ENCODE assay signal across 8 mouse cellular contexts in the genomic region with DNA sequence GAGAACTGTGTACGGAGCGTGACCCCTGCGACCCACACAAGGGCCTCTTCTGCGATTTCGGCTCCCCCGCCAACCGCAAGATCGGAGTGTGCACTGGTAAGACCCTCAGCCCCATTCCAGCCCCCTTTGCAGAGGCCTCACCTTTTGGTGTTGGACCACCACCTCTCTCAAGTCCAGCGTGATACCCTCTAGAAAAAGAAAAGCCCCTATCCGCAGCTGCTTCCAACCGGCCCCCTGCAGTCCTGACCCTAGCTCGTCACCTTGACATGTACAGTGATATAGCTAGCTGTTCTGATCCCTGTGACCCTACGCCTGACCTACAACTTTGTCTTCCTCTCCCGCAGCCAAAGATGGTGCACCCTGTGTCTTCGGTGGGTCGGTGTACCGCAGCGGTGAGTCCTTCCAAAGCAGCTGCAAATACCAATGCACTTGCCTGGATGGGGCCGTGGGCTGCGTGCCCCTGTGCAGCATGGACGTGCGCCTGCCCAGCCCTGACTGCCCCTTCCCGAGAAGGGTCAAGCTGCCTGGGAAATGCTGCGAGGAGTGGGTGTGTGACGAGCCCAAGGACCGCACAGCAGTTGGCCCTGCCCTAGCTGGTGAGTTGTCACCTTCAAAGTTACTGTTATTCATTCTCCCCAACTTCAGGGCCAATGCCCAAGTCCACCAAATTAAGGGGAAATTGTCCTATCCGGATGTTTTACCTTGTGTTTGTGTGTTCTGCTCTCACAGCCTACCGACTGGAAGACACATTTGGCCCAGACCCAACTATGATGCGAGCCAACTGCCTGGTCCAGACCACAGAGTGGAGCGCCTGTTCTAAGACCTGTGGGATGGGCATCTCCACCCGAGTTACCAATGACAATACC. TPM values are rescaled to one million over a fixed set of nuclear protein-coding genes. Genes with fewer than 3 reads are reported as not detected.
A peak's percentile ranks its signal among the peaks of the same experiment; 100 is the strongest.
DNase-seq lines count a peak whose midpoint lies in the region; ATAC-seq lines count a peak whose summit lies in the region.

No protein-coding gene starts in this region.

- WGBS in embryonic facial prominence, embryonic 12.5 days: 15% methylated on average over 31 of the region's 31 CpGs
- WGBS in heart, embryonic 15.5 days: 10% methylated on average over 31 of the region's 31 CpGs
- 12% methylated on average over 31 of the region's 31 CpGs for WGBS in midbrain, embryonic 12.5 days

- peak overlapping the region; percentile 82; the same call in 1 of the 2 replicates for H3K27ac ChIP-seq in embryonic facial prominence, embryonic 12.5 days
- peak overlapping the region; percentile 99 for H3K27ac ChIP-seq in heart, embryonic 15.5 days
- H3K27ac ChIP-seq in midbrain, embryonic 12.5 days (replicated peaks): peak overlapping the region; percentile 78

- no peaks in the 10 kb centered on the region for H3K36me3 ChIP-seq in embryonic facial prominence, embryonic 12.5 days
- no peaks in the 10 kb centered on the region; the same call in 1 of the 2 replicates for H3K36me3 ChIP-seq in heart, embryonic 15.5 days
- no peaks in the 10 kb centered on the region for H3K36me3 ChIP-seq in midbrain, embryonic 12.5 days

- peak; percentile 23; the same call in 1 of the 2 replicates for ATAC-seq in embryonic facial prominence, embryonic 12.5 days (ENCODE audit: insufficient number of reproducible peaks, insufficient read depth, low FRiP score, low TSS enrichment)
- no peak; the same call in 1 of the 2 replicates for ATAC-seq in heart, embryonic 15.5 days (replicated peaks; ENCODE audit: insufficient number of reproducible peaks, insufficient read depth, low FRiP score, low read depth)
- peak; percentile 24 for ATAC-seq in midbrain, embryonic 12.5 days (ENCODE audit: low FRiP score, low read depth)

- H3K9me3 ChIP-seq in embryonic facial prominence, embryonic 12.5 days: no peaks in the 10 kb centered on the region
- H3K9me3 ChIP-seq in heart, embryonic 15.5 days (replicated peaks): no peaks in the 10 kb centered on the region
- no peaks in the 10 kb centered on the region for H3K9me3 ChIP-seq in midbrain, embryonic 12.5 days

- peak overlapping the region; percentile 72 for H3K4me2 ChIP-seq in embryonic facial prominence, embryonic 12.5 days (replicated peaks)
- peak overlapping the region; percentile 80 for H3K4me2 ChIP-seq in heart, embryonic 15.5 days
- peak overlapping the region; percentile 66 for H3K4me2 ChIP-seq in midbrain, embryonic 12.5 days (replicated peaks)

- DNase-seq in urinary bladder, postnatal 25 days (ENCODE audit: low spot score): peak; percentile 39
- no peak for DNase-seq in urinary bladder, postnatal 10 days (ENCODE audit: low spot score)
- DNase-seq in kidney, postnatal 25 days: peak; percentile 72 to 76
- no peak for DNase-seq in frontal cortex, adult 2 months (ENCODE audit: extremely low spot score in 1 of 2, low spot score in 1 of 2)
- DNase-seq in left cerebral cortex, adult 9 months (ENCODE audit: low spot score in 2 of 2): no peak

- peaks cover 35% of the 10 kb centered on the region for H3K4me1 ChIP-seq in embryonic facial prominence, embryonic 12.5 days
- H3K4me1 ChIP-seq in heart, embryonic 15.5 days (replicated peaks): peaks cover 49% of the 10 kb centered on the region
- peaks cover 10% of the 10 kb centered on the region; the same call in 1 of the 2 replicates for H3K4me1 ChIP-seq in midbrain, embryonic 12.5 days

- H3K4me3 ChIP-seq in embryonic facial prominence, embryonic 12.5 days: peak overlapping the region; percentile 61
- H3K4me3 ChIP-seq in heart, embryonic 15.5 days: peak overlapping the region; percentile 71
- peak overlapping the region; percentile 68 for H3K4me3 ChIP-seq in midbrain, embryonic 12.5 days

- H3K9ac ChIP-seq in embryonic facial prominence, embryonic 12.5 days: peak overlapping the region; percentile 82
- peak overlapping the region; percentile 88 for H3K9ac ChIP-seq in heart, embryonic 15.5 days
- H3K9ac ChIP-seq in midbrain, embryonic 12.5 days (replicated peaks): peak overlapping the region; percentile 68

- no peaks in the 10 kb centered on the region for H3K27me3 ChIP-seq in embryonic facial prominence, embryonic 12.5 days
- H3K27me3 ChIP-seq in heart, embryonic 15.5 days: no peaks in the 10 kb centered on the region
- H3K27me3 ChIP-seq in midbrain, embryonic 12.5 days: peaks cover 11% of the 10 kb centered on the region; the same call in 1 of the 2 replicates

RNA-seq across cellular contexts. Expression of gene Ccn2, which starts 1.0 kb away (rescaled TPM):
- polyA plus RNA-seq in embryonic facial prominence, embryonic 12.5 days (2016; fragmentation: Nextera tagmentation; extraction: Ambion mirVana): 9.6 and 10.5 TPM in 2 replicates
- polyA plus RNA-seq in heart, embryonic 15.5 days (2015; fragmentation: Nextera tagmentation; extraction: Ambion mirVana): 29.4 and 40.2 TPM in 2 replicates
- polyA plus RNA-seq in midbrain, embryonic 12.5 days (2016; fragmentation: Nextera tagmentation; extraction: Ambion mirVana): 4.9 and 6.2 TPM in 2 replicates
- polyA plus RNA-seq in frontal cortex, adult 2 months (2012; rRNA removed): 38.3 and 38.7 TPM in 2 replicates

Comparison
In these comparisons a context has a peak if more than half of its experiments do, and no peak if none do; other contexts are left out.
1. DNase-seq: peak in urinary bladder, postnatal 25 days (single experiment) and kidney, postnatal 25 days (2 of 2); none in urinary bladder, postnatal 10 days (single experiment), frontal cortex, adult 2 months (0 of 2) and left cerebral cortex, adult 9 months (0 of 2).
2. Peak in every context shown above with its lines, with median percentiles within 50 percentile points of each other: H3K27ac ChIP-seq, H3K4me2 ChIP-seq, H3K4me3 ChIP-seq and H3K9ac ChIP-seq.